Mouse (Mus musculus) midbrain, embryonic 11.5 days (tissue): ENCODE measurements at regions not wholly inside any gene's neighbourhood (a gene's known extent, or its start where the extent isn't known, plus 50 kb on each side); places are given as distances from the start of the nearest gene placed in this dataset.

Experiments used
- ATAC-seq: fragments of 200-750 bp; cut with Nextera tagmentation; 2 replicates; pipeline ENCODE4 v1.8.0; 2017; ENCODE audit warnings: moderate TSS enrichment, moderate library complexity; ENCODE audit not compliant: low FRiP score
- DNase-seq: peaks from one replicate; pipeline ENCODE4 v3.0.0; 2015; ENCODE audit warnings: low spot score; ENCODE audit errors: missing footprints
- H3K27ac ChIP-seq: fragments of 300-500 bp; sonication (generic); 2 replicates; pipeline ENCODE4 v1.5.1; 2014; ENCODE audit warnings: low read depth, low read length
- H3K27me3 ChIP-seq: fragments of 300-500 bp; sonication (generic); 2 replicates; pipeline ENCODE4 v1.6.1; 2014; ENCODE audit warnings: mild to moderate bottlenecking, low read length, moderate library complexity, mixed read lengths; ENCODE audit not compliant: control insufficient read depth, insufficient read depth
- H3K36me3 ChIP-seq: fragments of 300-500 bp; sonication (generic); 2 replicates; pipeline ENCODE4 v1.6.1; 2014; ENCODE audit warnings: mild to moderate bottlenecking, low read length, moderate library complexity, mixed read lengths; ENCODE audit not compliant: control insufficient read depth, insufficient read depth
- H3K4me1 ChIP-seq: fragments of 300-500 bp; sonication (generic); 2 replicates; pipeline ENCODE4 v1.6.1; 2014; ENCODE audit warnings: low read length; ENCODE audit not compliant: control insufficient read depth, insufficient read depth
- H3K4me2 ChIP-seq: fragments of 300-500 bp; sonication (generic); 2 replicates; pipeline ENCODE4 v1.6.1; 2014; ENCODE audit warnings: mild to moderate bottlenecking, moderate library complexity
- H3K4me3 ChIP-seq: fragments of 300-500 bp; sonication (generic); 2 replicates; pipeline ENCODE4 v1.5.1; 2014; ENCODE audit warnings: low read depth, low read length
- H3K9ac ChIP-seq: fragments of 300-500 bp; sonication (generic); 2 replicates; pipeline ENCODE4 v1.6.1; 2014; ENCODE audit warnings: low read length
- H3K9me3 ChIP-seq: fragments of 300-500 bp; sonication (generic); 2 replicates; pipeline ENCODE4 v1.6.1; 2016; ENCODE audit warnings: low read length; ENCODE audit not compliant: control insufficient read depth
- WGBS: fragments of 180-500 bp; shearing (Covaris S2); extraction: QIAGEN DNeasy Blood & Tissue Kit; methylation state at CpG from one replicate; pipeline ENCODE4 v1.1.7; 2014; 5-methylcytosine and 5-hydroxymethylcytosine counted together

GRCm38 (mm10) chr2:57424879-57425278 lies 187.4 kb downstream of the Gpd2 start:
- Histone ChIP-seq H3K9ac (no peak overlapping the region), H3K27ac (no peak overlapping the region), H3K4me1 (no peaks in the 10 kb centered on the region), H3K27me3 (no peaks in the 10 kb centered on the region), H3K4me2 (no peak overlapping the region), H3K9me3 (no peaks in the 10 kb centered on the region), H3K36me3 (no peaks in the 10 kb centered on the region), H3K4me3 (no peak overlapping the region)
- no peak for DNase-seq
- ATAC-seq: no peak
- 81% methylated on average over 8 of the region's 8 CpGs for WGBS

- no peak for DNase-seq
- H3K27ac ChIP-seq: no peak overlapping the region
- H3K9me3 ChIP-seq: no peaks in the 10 kb centered on the region
These were observed 188.0 kb downstream of the Gpd2 start for GRCm38 (mm10) chr2:57425439-57425838.

GRCm38 (mm10) chr2:57450996-57451770 lies 213.7 kb downstream of the Gpd2 start:
- no peaks in the 10 kb centered on the region for H3K4me1 ChIP-seq
- ATAC-seq: no peak
- no peak overlapping the region for H3K4me3 ChIP-seq
- H3K9me3 ChIP-seq: no peaks in the 10 kb centered on the region
- no peak overlapping the region for H3K4me2 ChIP-seq
- H3K36me3 ChIP-seq: no peaks in the 10 kb centered on the region
- no peaks in the 10 kb centered on the region for H3K27me3 ChIP-seq
- H3K27ac ChIP-seq: no peak overlapping the region
- H3K9ac ChIP-seq: no peak overlapping the region
- WGBS: 91% methylated on average over 6 of the region's 6 CpGs
- DNase-seq: no peak

More at GRCm38 (mm10) chr2:57425439-57425838, 188.0 kb downstream of the Gpd2 start:
- H3K4me2 ChIP-seq: no peak overlapping the region
- no peaks in the 10 kb centered on the region for H3K4me1 ChIP-seq
- H3K36me3 ChIP-seq: no peaks in the 10 kb centered on the region
- no peak overlapping the region for H3K9ac ChIP-seq
- H3K27me3 ChIP-seq: no peaks in the 10 kb centered on the region
- no peak overlapping the region for H3K4me3 ChIP-seq
- no peak for ATAC-seq
- 95% methylated on average over 5 of the region's 5 CpGs for WGBS

GRCm38 (mm10) chr2:57453896-57454679 lies 216.7 kb downstream of the Gpd2 start:
- H3K4me1 ChIP-seq: no peaks in the 10 kb centered on the region
- WGBS: 94% methylated on average over 5 of the region's 5 CpGs
- ATAC-seq (no peak), DNase-seq (no peak)
- no peaks in the 10 kb centered on the region for H3K9me3 ChIP-seq
- H3K27me3 ChIP-seq: no peaks in the 10 kb centered on the region
- no peak overlapping the region for H3K4me3 ChIP-seq
- H3K36me3 ChIP-seq: no peaks in the 10 kb centered on the region
- H3K9ac ChIP-seq: no peak overlapping the region
- H3K27ac ChIP-seq: no peak overlapping the region
- no peak overlapping the region for H3K4me2 ChIP-seq

- ATAC-seq: no peak
- Histone ChIP-seq H3K9me3 (no peaks in the 10 kb centered on the region), H3K27me3 (no peaks in the 10 kb centered on the region), H3K4me2 (no peak overlapping the region), H3K27ac (no peak overlapping the region), H3K9ac (no peak overlapping the region), H3K4me1 (no peaks in the 10 kb centered on the region), H3K36me3 (no peaks in the 10 kb centered on the region), H3K4me3 (no peak overlapping the region)
- DNase-seq: no peak
- WGBS: 92% methylated on average over 2 of the region's 2 CpGs
These were observed 222.5 kb downstream of the Gpd2 start for GRCm38 (mm10) chr2:57459901-57460300.

- no peak overlapping the region for H3K4me3 ChIP-seq
- no peaks in the 10 kb centered on the region for H3K27me3 ChIP-seq
- no peaks in the 10 kb centered on the region for H3K9me3 ChIP-seq
- no peaks in the 10 kb centered on the region for H3K4me1 ChIP-seq
- DNase-seq: no peak
- 80% methylated on average over 3 of the region's 3 CpGs for WGBS
- H3K4me2 ChIP-seq: no peak overlapping the region
- no peak overlapping the region for H3K9ac ChIP-seq
- no peaks in the 10 kb centered on the region for H3K36me3 ChIP-seq
- ATAC-seq: no peak
- H3K27ac ChIP-seq: no peak overlapping the region
These were observed 236.4 kb downstream of the Gpd2 start for GRCm38 (mm10) chr2:57473873-57474272.

- DNase-seq: no peak
- no peak overlapping the region for H3K4me3 ChIP-seq
- H3K27ac ChIP-seq: no peak overlapping the region
- H3K9me3 ChIP-seq: no peaks in the 10 kb centered on the region
- no peaks in the 10 kb centered on the region for H3K36me3 ChIP-seq
- H3K4me1 ChIP-seq: no peaks in the 10 kb centered on the region
- 77% methylated on average over 4 of the region's 4 CpGs for WGBS
- H3K9ac ChIP-seq: no peak overlapping the region
- ATAC-seq: no peak
- no peak overlapping the region for H3K4me2 ChIP-seq
- no peaks in the 10 kb centered on the region for H3K27me3 ChIP-seq
These were observed 254.7 kb downstream of the Gpd2 start for GRCm38 (mm10) chr2:57492116-57492515.

- Histone ChIP-seq H3K27ac (no peak overlapping the region), H3K9ac (no peak overlapping the region), H3K27me3 (no peaks in the 10 kb centered on the region), H3K4me1 (no peaks in the 10 kb centered on the region), H3K36me3 (no peaks in the 10 kb centered on the region), H3K9me3 (no peaks in the 10 kb centered on the region), H3K4me2 (no peak overlapping the region), H3K4me3 (no peak overlapping the region)
- ATAC-seq: peak; percentile 42; the same call in 1 of the 2 replicates
- DNase-seq: no peak
- 50% methylated on average over 6 of the region's 6 CpGs for WGBS
These were observed 255.6 kb downstream of the Gpd2 start for GRCm38 (mm10) chr2:57492914-57493621.
